Comparison of ENCODE assay signal across 10 mouse cellular contexts in genomic region chr15:96344591-96345285, GRCm38 (mm10). TPM values are rescaled to one million over a fixed set of nuclear protein-coding genes. Genes with fewer than 3 reads are reported as not detected.
DNase-seq lines count a peak whose midpoint lies in the region; ATAC-seq and TF ChIP-seq lines count a peak whose summit lies in the region.
"Had no signal": no experiment of that assay in that cellular context is flagged by ENCODE, and none has a peak within 500 bp of the region (broad histone marks: within the 10 kb centered on the region; RNA-seq: fewer than 3 reads in every experiment).

No protein-coding gene starts in this region.

- H3K9me3 ChIP-seq in erythroblast, embryonic 14.5 days (ENCODE audit: control insufficient read depth, low read length): no peaks in the 10 kb centered on the region
- H3K9me3 ChIP-seq in liver, embryonic 16.5 days (replicated peaks; ENCODE audit: control insufficient read depth, low read length): no peaks in the 10 kb centered on the region
- no peaks in the 10 kb centered on the region for H3K9me3 ChIP-seq in hindbrain, embryonic 13.5 days
- no peaks in the 10 kb centered on the region for H3K9me3 ChIP-seq in forebrain, embryonic 16.5 days (ENCODE audit: control insufficient read depth, low read length)
- H3K9me3 ChIP-seq: embryonic facial prominence, embryonic 12.5 days had no signal

- DNase-seq in retina, postnatal 1 day: peak; percentile 8
- DNase-seq in retina, embryonic 14.5 days (ENCODE audit: low spot score): no peak
- no peak for DNase-seq in left cerebral cortex, adult 2 months (ENCODE audit: extremely low spot score in 1 of 2, low spot score in 2 of 2)
- DNase-seq: adrenal gland, adult 2 months; thymus, adult 18-20 months had no signal

- H3K4me1 ChIP-seq in erythroblast, embryonic 14.5 days (ENCODE audit: control insufficient read depth): peaks cover 65% of the 10 kb centered on the region
- H3K4me1 ChIP-seq in liver, embryonic 16.5 days (ENCODE audit: control insufficient read depth, low read depth, low read length): peaks cover 36% of the 10 kb centered on the region
- 0 out of 2 replicates have a peak, but pooled peaks cover 9% of the 10 kb centered on the region for H3K4me1 ChIP-seq in hindbrain, embryonic 13.5 days (replicated peaks)
- 0 out of 2 replicates have a peak, but pooled peaks cover 2% of the 10 kb centered on the region for H3K4me1 ChIP-seq in forebrain, embryonic 16.5 days (replicated peaks; ENCODE audit: control insufficient read depth, insufficient read depth, low read length)
- H3K4me1 ChIP-seq: embryonic facial prominence, embryonic 12.5 days had no signal

- H3K36me3 ChIP-seq in erythroblast, embryonic 14.5 days (ENCODE audit: control insufficient read depth): peaks cover 20% of the 10 kb centered on the region
- H3K36me3 ChIP-seq in liver, embryonic 16.5 days (ENCODE audit: control insufficient read depth, insufficient read depth): no peaks in the 10 kb centered on the region
- no peaks in the 10 kb centered on the region for H3K36me3 ChIP-seq in hindbrain, embryonic 13.5 days
- H3K36me3 ChIP-seq in forebrain, embryonic 16.5 days (ENCODE audit: control insufficient read depth, insufficient read depth): no peaks in the 10 kb centered on the region
- H3K36me3 ChIP-seq: embryonic facial prominence, embryonic 12.5 days had no signal

- peak overlapping the region; percentile 52 for H3K4me2 ChIP-seq in liver, embryonic 16.5 days (ENCODE audit: low read depth, low read length)
- H3K4me2 ChIP-seq in hindbrain, embryonic 13.5 days: no peak overlapping the region
- no peak overlapping the region for H3K4me2 ChIP-seq in forebrain, embryonic 16.5 days (ENCODE audit: low read length)
- H3K4me2 ChIP-seq: embryonic facial prominence, embryonic 12.5 days had no signal

- no peaks in the 10 kb centered on the region for H3K27me3 ChIP-seq in erythroblast, embryonic 14.5 days (ENCODE audit: control insufficient read depth)
- H3K27me3 ChIP-seq in liver, embryonic 16.5 days (ENCODE audit: control insufficient read depth, insufficient read depth, low read depth, low read length): no peaks in the 10 kb centered on the region
- H3K27me3 ChIP-seq in hindbrain, embryonic 13.5 days: no peaks in the 10 kb centered on the region
- H3K27me3 ChIP-seq in forebrain, embryonic 16.5 days (replicated peaks; ENCODE audit: control insufficient read depth, insufficient read depth, low read length): no peaks in the 10 kb centered on the region
- H3K27me3 ChIP-seq: embryonic facial prominence, embryonic 12.5 days had no signal

- peak overlapping the region; percentile 77 for H3K27ac ChIP-seq in liver, embryonic 16.5 days (ENCODE audit: low read length)
- no peak overlapping the region for H3K27ac ChIP-seq in left cerebral cortex, adult 2 months
- H3K27ac ChIP-seq in hindbrain, embryonic 13.5 days: no peak overlapping the region
- no peak overlapping the region for H3K27ac ChIP-seq in forebrain, embryonic 16.5 days (ENCODE audit: low read length)
- H3K27ac ChIP-seq: embryonic facial prominence, embryonic 12.5 days had no signal

- 31% methylated on average over 7 of the region's 7 CpGs for WGBS in liver, embryonic 16.5 days (ENCODE audit: insufficient replicate concordance)
- 59% methylated on average over 7 of the region's 7 CpGs for WGBS in hindbrain, embryonic 13.5 days
- 65% methylated on average over 6 of the region's 7 CpGs for WGBS in forebrain, embryonic 16.5 days

- peak; percentile 73 for ATAC-seq in liver, embryonic 16.5 days (ENCODE audit: low read depth)
- no peak for ATAC-seq in hindbrain, embryonic 13.5 days (ENCODE audit: low FRiP score)
- no peak for ATAC-seq in forebrain, embryonic 16.5 days

- H3K4me3 ChIP-seq in erythroblast, embryonic 14.5 days (replicated peaks): peak overlapping the region; percentile 39
- no peak overlapping the region for H3K4me3 ChIP-seq in liver, embryonic 16.5 days (ENCODE audit: low read depth, low read length)
- H3K4me3 ChIP-seq in left cerebral cortex, adult 2 months: no peak overlapping the region
- H3K4me3 ChIP-seq in hindbrain, embryonic 13.5 days: no peak overlapping the region
- H3K4me3 ChIP-seq in forebrain, embryonic 16.5 days (replicated peaks; ENCODE audit: low read length): no peak overlapping the region
- H3K4me3 ChIP-seq: embryonic facial prominence, embryonic 12.5 days had no signal

- intact Hi-C loops in left cerebral cortex, adult 2 months (cut with DNase I): no loop called here

- no peak overlapping the region for H3K9ac ChIP-seq in liver, embryonic 16.5 days (ENCODE audit: low read depth, low read length)
- no peak overlapping the region for H3K9ac ChIP-seq in hindbrain, embryonic 13.5 days
- no peak overlapping the region for H3K9ac ChIP-seq in forebrain, embryonic 16.5 days (replicated peaks; ENCODE audit: low read depth, low read length)
- H3K9ac ChIP-seq: embryonic facial prominence, embryonic 12.5 days had no signal

- TF ChIP-seq CTCF in left cerebral cortex, adult 2 months (IDR thresholded peaks at IDR 0.05): no peak

RNA-seq across cellular contexts. Expression of gene Arid2, which starts 57.4 kb away (rescaled TPM):
- 0.56 and 0.61 TPM in 2 replicates for polyA plus RNA-seq in erythroblast, embryonic 14.5 days (2012)
- 7.4 and 7.9 TPM in 2 replicates for polyA plus RNA-seq in liver, embryonic 16.5 days (2015; fragmentation: Nextera tagmentation; extraction: Ambion mirVana)
- 10 to 100 TPM; 30.3 to 35.3 TPM for total RNA-seq in left cerebral cortex, adult 2 months (2021)
- 25.5 and 26.8 TPM in 2 replicates for polyA plus RNA-seq in hindbrain, embryonic 13.5 days (2015; fragmentation: Nextera tagmentation; extraction: Ambion mirVana)
- polyA plus RNA-seq in forebrain, embryonic 16.5 days (2015; fragmentation: Nextera tagmentation; extraction: Ambion mirVana): 28.7 and 29.8 TPM in 2 replicates
